In genomic region chr19:3766378-3766777, GRCm38 (mm10) we compare ENCODE assay signal across 9 mouse cellular contexts. TPM values are rescaled to one million over a fixed set of nuclear protein-coding genes. Genes with fewer than 3 reads are reported as not detected.
DNase-seq lines count a peak whose midpoint lies in the region; ATAC-seq lines count a peak whose summit lies in the region.
"Had no signal": no experiment of that assay in that cellular context is flagged by ENCODE, and none has a peak within 500 bp of the region (broad histone marks: within the 10 kb centered on the region; RNA-seq: fewer than 3 reads in every experiment).

No protein-coding gene starts in this region.

- 86% methylated on average over 5 of the region's 5 CpGs for WGBS in heart, embryonic 11.5 days (ENCODE audit: insufficient replicate concordance)
- 88% methylated on average over 5 of the region's 5 CpGs for WGBS in embryonic facial prominence, embryonic 13.5 days
- WGBS in hindbrain, embryonic 15.5 days, result 94% methylated on average over 5 of the region's 5 CpGs
- 96% methylated on average over 5 of the region's 5 CpGs for WGBS in midbrain, embryonic 14.5 days

- H3K4me3 ChIP-seq in heart, embryonic 11.5 days (ENCODE audit: low read depth, low read length), result no peak overlapping the region; the same call in 1 of the 2 replicates
- H3K4me3 ChIP-seq in embryonic facial prominence, embryonic 13.5 days, result peak overlapping the region; percentile 93
- peak overlapping the region; percentile 78 for H3K4me3 ChIP-seq in hindbrain, embryonic 15.5 days
- H3K4me3 ChIP-seq in midbrain, embryonic 14.5 days (replicated peaks; ENCODE audit: low read depth, low read length), result peak overlapping the region; percentile 99

- no peaks in the 10 kb centered on the region for H3K36me3 ChIP-seq in heart, embryonic 11.5 days (ENCODE audit: control insufficient read depth, insufficient read depth, low read length)
- 0 out of 2 replicates have a peak, but pooled peaks cover 3% of the 10 kb centered on the region for H3K36me3 ChIP-seq in embryonic facial prominence, embryonic 13.5 days
- H3K36me3 ChIP-seq in hindbrain, embryonic 15.5 days, result no peaks in the 10 kb centered on the region
- H3K36me3 ChIP-seq in midbrain, embryonic 14.5 days (ENCODE audit: control insufficient read depth, insufficient read depth, low read length), result no peaks in the 10 kb centered on the region

- H3K9me3 ChIP-seq in heart, embryonic 11.5 days (replicated peaks; ENCODE audit: control insufficient read depth, low read length), result no peaks in the 10 kb centered on the region
- H3K9me3 ChIP-seq in embryonic facial prominence, embryonic 13.5 days, result no peaks in the 10 kb centered on the region
- H3K9me3 ChIP-seq in hindbrain, embryonic 15.5 days, result no peaks in the 10 kb centered on the region
- H3K9me3 ChIP-seq in midbrain, embryonic 14.5 days (ENCODE audit: control insufficient read depth, low read length), result no peaks in the 10 kb centered on the region

- H3K4me1 ChIP-seq in heart, embryonic 11.5 days (ENCODE audit: control insufficient read depth, insufficient read depth, low read length), result peaks cover 8% of the 10 kb centered on the region
- H3K4me1 ChIP-seq in embryonic facial prominence, embryonic 13.5 days, result peaks cover 17% of the 10 kb centered on the region
- H3K4me1 ChIP-seq in hindbrain, embryonic 15.5 days (replicated peaks), result peaks cover 30% of the 10 kb centered on the region
- H3K4me1 ChIP-seq in midbrain, embryonic 14.5 days (ENCODE audit: control insufficient read depth, insufficient read depth, low read length), result peaks cover 24% of the 10 kb centered on the region

- no peaks in the 10 kb centered on the region for H3K27me3 ChIP-seq in heart, embryonic 11.5 days (ENCODE audit: control insufficient read depth, insufficient read depth, low read length)
- H3K27me3 ChIP-seq in embryonic facial prominence, embryonic 13.5 days, result no peaks in the 10 kb centered on the region
- no peaks in the 10 kb centered on the region for H3K27me3 ChIP-seq in hindbrain, embryonic 15.5 days
- H3K27me3 ChIP-seq in midbrain, embryonic 14.5 days (ENCODE audit: control insufficient read depth, insufficient read depth, low read length), result no peaks in the 10 kb centered on the region

- no peak for ATAC-seq in heart, embryonic 11.5 days (replicated peaks; ENCODE audit: insufficient number of reproducible peaks, low FRiP score, low TSS enrichment)
- ATAC-seq in embryonic facial prominence, embryonic 13.5 days (ENCODE audit: insufficient number of reproducible peaks, insufficient read depth, low FRiP score, low TSS enrichment, low read depth), result no peak
- no peak for ATAC-seq in hindbrain, embryonic 15.5 days (ENCODE audit: low FRiP score, low read depth)
- ATAC-seq in midbrain, embryonic 14.5 days (ENCODE audit: low FRiP score, low TSS enrichment), result no peak
- ATAC-seq in erythroblast, adult 5-6 weeks (replicated peaks; ENCODE audit: low FRiP score, poor library complexity, severe bottlenecking), result no peak

- H3K9ac ChIP-seq in heart, embryonic 11.5 days (ENCODE audit: low read depth, low read length), result no peak overlapping the region
- no peak overlapping the region for H3K9ac ChIP-seq in embryonic facial prominence, embryonic 13.5 days
- peak overlapping the region; percentile 100; the same call in 1 of the 2 replicates for H3K9ac ChIP-seq in hindbrain, embryonic 15.5 days
- H3K9ac ChIP-seq in midbrain, embryonic 14.5 days (replicated peaks; ENCODE audit: low read length), result peak overlapping the region; percentile 100; the same call in 1 of the 2 replicates

- no peak for DNase-seq in heart, postnatal 4 days
- DNase-seq in midbrain, embryonic 14.5 days, result no peak
- no peak for DNase-seq in c-Kit-positive CD71-positive TER-119-positive erythroid progenitor cells, embryonic 14.5 days (ENCODE audit: low spot score)
- DNase-seq in right cerebral cortex, postnatal 36 days (ENCODE audit: low spot score in 2 of 2), result no peak
- DNase-seq: lung, adult 18-20 months had no signal

- peak overlapping the region; percentile 97 for H3K4me2 ChIP-seq in heart, embryonic 11.5 days
- peak overlapping the region; percentile 87 for H3K4me2 ChIP-seq in embryonic facial prominence, embryonic 13.5 days
- peak overlapping the region; percentile 70 for H3K4me2 ChIP-seq in hindbrain, embryonic 15.5 days
- peak overlapping the region; percentile 90 for H3K4me2 ChIP-seq in midbrain, embryonic 14.5 days (ENCODE audit: low read length)

- no peak overlapping the region for H3K27ac ChIP-seq in heart, embryonic 11.5 days (ENCODE audit: low read depth, low read length)
- no peak overlapping the region for H3K27ac ChIP-seq in embryonic facial prominence, embryonic 13.5 days
- H3K27ac ChIP-seq in hindbrain, embryonic 15.5 days (replicated peaks), result peak overlapping the region; percentile 100
- H3K27ac ChIP-seq in midbrain, embryonic 14.5 days (replicated peaks; ENCODE audit: low read depth, low read length), result peak overlapping the region; percentile 100; the same call in 1 of the 2 replicates

RNA-seq across cellular contexts. Expression of gene Kmt5b, which starts 0.8 kb away (rescaled TPM):
- 22.2 and 27.6 TPM in 2 replicates for polyA plus RNA-seq in heart, embryonic 11.5 days (2014; fragmentation: Nextera tagmentation; extraction: Ambion mirVana)
- total RNA-seq in heart, postnatal 4 days (2021), result 10 to 100 TPM; 36.7 to 37.7 TPM
- 34.1 and 36.0 TPM in 2 replicates for polyA plus RNA-seq in embryonic facial prominence, embryonic 13.5 days (2015; fragmentation: Nextera tagmentation; extraction: Ambion mirVana)
- polyA plus RNA-seq in hindbrain, embryonic 15.5 days (2015; fragmentation: Nextera tagmentation; extraction: Ambion mirVana), result 44.9 and 49.3 TPM in 2 replicates
- polyA plus RNA-seq in midbrain, embryonic 14.5 days (2014; fragmentation: Nextera tagmentation; extraction: Ambion mirVana), result 55.6 and 74.0 TPM in 2 replicates
- total RNA-seq in erythroblast, adult 5-6 weeks (2015; ENCODE audit: low replicate concordance), result 21.3 and 35.0 TPM in 2 replicates
- 40.5 and 58.8 TPM in 2 replicates for total RNA-seq in erythroblast, adult 5-6 weeks (2017; ENCODE audit: low replicate concordance)

RNA-seq across cellular contexts. Expression of gene 1810055G02Rik, which starts 58.3 kb away (rescaled TPM):
- polyA plus RNA-seq in heart, embryonic 11.5 days (2014; fragmentation: Nextera tagmentation; extraction: Ambion mirVana), result 30.3 and 33.6 TPM in 2 replicates
- 10 to 100 TPM; 17.5 to 18.3 TPM for total RNA-seq in heart, postnatal 4 days (2021)
- polyA plus RNA-seq in embryonic facial prominence, embryonic 13.5 days (2015; fragmentation: Nextera tagmentation; extraction: Ambion mirVana), result 47.5 and 47.6 TPM in 2 replicates
- polyA plus RNA-seq in hindbrain, embryonic 15.5 days (2015; fragmentation: Nextera tagmentation; extraction: Ambion mirVana), result 39.3 and 41.4 TPM in 2 replicates
- polyA plus RNA-seq in midbrain, embryonic 14.5 days (2014; fragmentation: Nextera tagmentation; extraction: Ambion mirVana), result 31.4 and 33.7 TPM in 2 replicates
- 8.3 and 8.6 TPM in 2 replicates for total RNA-seq in erythroblast, adult 5-6 weeks (2015; ENCODE audit: low replicate concordance)
- total RNA-seq in erythroblast, adult 5-6 weeks (2017; ENCODE audit: low replicate concordance), result 2.5 and 4.0 TPM in 2 replicates

Comparison
In these comparisons a context has a peak if more than half of its experiments do, and no peak if none do; other contexts are left out.
1. H3K27ac ChIP-seq: peak in hindbrain, embryonic 15.5 days (single experiment) and midbrain, embryonic 14.5 days (single experiment); none in heart, embryonic 11.5 days (single experiment) and embryonic facial prominence, embryonic 13.5 days (single experiment).
2. H3K9ac ChIP-seq: peak in hindbrain, embryonic 15.5 days (single experiment) and midbrain, embryonic 14.5 days (single experiment); none in heart, embryonic 11.5 days (single experiment) and embryonic facial prominence, embryonic 13.5 days (single experiment).
3. Peak in every context shown above with its lines, with median percentiles within 50 percentile points of each other: H3K4me2 ChIP-seq.